Mouse (Mus musculus): ENCODE measurements around the gene Clasp1.

DNA sequence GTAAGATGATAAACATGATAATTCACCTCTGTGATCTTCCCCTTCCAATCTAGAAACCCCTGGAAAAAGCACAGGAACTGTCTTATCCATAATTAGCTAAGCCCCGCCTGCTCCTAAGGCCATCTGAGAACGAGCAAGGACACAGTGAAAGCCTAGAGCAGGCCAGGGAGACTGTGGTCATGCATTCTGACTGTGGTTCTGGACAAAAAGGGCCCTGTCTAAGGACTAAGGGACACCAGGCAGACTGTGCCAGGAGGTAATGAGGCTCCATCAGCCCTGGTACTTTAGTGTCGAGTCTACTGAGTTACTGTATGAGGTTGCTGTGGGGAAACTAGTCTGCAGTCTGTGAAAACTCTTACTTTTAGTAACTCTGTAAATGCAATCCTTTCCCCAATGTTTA is 96.7 kb downstream of the Clasp1 start:
- no peak for TF ChIP-seq ETS1 (IDR thresholded peaks at IDR 0.05; ENCODE audit: low read depth, low read length)
- TF ChIP-seq GATA1 (IDR thresholded peaks at IDR 0.05; ENCODE audit: low read depth, low read length): no peak
- TF ChIP-seq POLR2A (IDR thresholded peaks at IDR 0.05; ENCODE audit: control insufficient read depth in 1 of 2, insufficient read depth in 1 of 2, low read depth in 1 of 2, low read length in 2 of 2, poor library complexity in 1 of 2): no peak
- TF ChIP-seq RCOR1 (IDR thresholded peaks at IDR 0.05; ENCODE audit: low read depth, low read length): no peak
- TF ChIP-seq CTCF (IDR thresholded peaks at IDR 0.05 in 2 of 3, conservative IDR thresholded peaks at IDR 0.05 in 1 of 3; ENCODE audit: control insufficient read depth in 1 of 3, insufficient read depth in 1 of 3, low read depth in 2 of 3, low read length in 3 of 3, poor library complexity in 1 of 3, severe bottlenecking in 1 of 3): no peak
- TF ChIP-seq CHD1 (IDR thresholded peaks at IDR 0.05; ENCODE audit: low read depth, low read length): no peak
- TF ChIP-seq POLR2AphosphoS2 (IDR thresholded peaks at IDR 0.05; ENCODE audit: low read length): no peak
- TF ChIP-seq SIN3A (IDR thresholded peaks at IDR 0.05; ENCODE audit: low read length): no peak
- TF ChIP-seq TBP (IDR thresholded peaks at IDR 0.05; ENCODE audit: low read depth, low read length): no peak
- no peak for TF ChIP-seq MXI1 (IDR thresholded peaks at IDR 0.05; ENCODE audit: low read depth, low read length)
- no peak for TF ChIP-seq MAX (IDR thresholded peaks at IDR 0.05; ENCODE audit: low read length)
- no peak for TF ChIP-seq ZKSCAN1 (IDR thresholded peaks at IDR 0.05; ENCODE audit: low read depth, low read length)

Data from MEL (cell line).